Mouse (Mus musculus): ENCODE measurements around the gene Olfr95.

DNA sequence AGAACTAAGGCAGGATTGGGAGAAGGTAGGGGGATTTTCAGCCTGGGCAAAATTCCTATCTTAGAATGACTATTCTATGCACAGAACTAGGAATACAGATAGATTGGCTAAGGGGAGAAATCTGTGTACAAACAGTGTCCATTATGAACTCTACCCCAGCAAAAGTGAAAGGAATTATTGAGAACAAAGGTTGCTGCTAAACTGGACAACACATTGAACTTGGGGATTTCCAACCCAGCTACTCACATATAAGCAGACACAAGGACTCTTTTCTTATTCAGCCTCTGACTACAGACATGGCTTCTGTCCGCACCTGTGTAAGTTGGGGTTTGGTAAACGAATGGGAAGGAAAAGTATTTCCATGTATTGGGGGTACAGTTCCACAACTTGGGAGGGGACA, 19.3 kb downstream of the Olfr95 start, which contains the start of gene Ubd:
- TF ChIP-seq CTCF (IDR thresholded peaks at IDR 0.05; ENCODE audit: borderline replicate concordance, insufficient read depth, low read length) (no peak), POLR2A (IDR thresholded peaks at IDR 0.05; ENCODE audit: low read depth, low read length) (no peak)

Measured in embryonic fibroblast, embryonic 13.5 days (primary cell).